Mouse (Mus musculus): ENCODE measurements at regions not wholly inside any gene's neighbourhood (a gene's known extent, or its start where the extent isn't known, plus 50 kb on each side); places are given as distances from the start of the nearest gene placed in this dataset.

- WGBS, result 81% methylated on average over 7 of the region's 7 CpGs
- TF ChIP-seq CTCF (IDR thresholded peaks at IDR 0.05; ENCODE audit: control insufficient read depth, insufficient read depth, low read length) (no peak), POLR2A (IDR thresholded peaks at IDR 0.05; ENCODE audit: borderline replicate concordance, control insufficient read depth, low read depth, low read length) (no peak)
- Histone ChIP-seq H3K4me1 (ENCODE audit: control insufficient read depth, insufficient read depth, low read length) (no peaks in the 10 kb centered on the region), H3K4me3 (replicated peaks; ENCODE audit: control insufficient read depth, low read depth, low read length) (no peak overlapping the region), H3K27ac (ENCODE audit: control insufficient read depth, insufficient read depth, low read depth, low read length, poor library complexity) (no peak overlapping the region)
These were observed 1614.4 kb upstream of the Gm6569 start for GRCm38 (mm10) chr15:72219985-72220384.

- no peaks in the 10 kb centered on the region for H3K4me1 ChIP-seq (ENCODE audit: control insufficient read depth, insufficient read depth, low read length)
- H3K4me3 ChIP-seq (replicated peaks; ENCODE audit: control insufficient read depth, low read depth, low read length), result no peak overlapping the region
- no peak for TF ChIP-seq POLR2A (IDR thresholded peaks at IDR 0.05; ENCODE audit: borderline replicate concordance, control insufficient read depth, low read depth, low read length)
- TF ChIP-seq CTCF (IDR thresholded peaks at IDR 0.05; ENCODE audit: control insufficient read depth, insufficient read depth, low read length), result no peak
- 74% methylated on average over 6 of the region's 6 CpGs for WGBS
- H3K27ac ChIP-seq (ENCODE audit: control insufficient read depth, insufficient read depth, low read depth, low read length, poor library complexity), result no peak overlapping the region
These were observed 1613.6 kb upstream of the Gm6569 start for GRCm38 (mm10) chr15:72220786-72221185.

- Histone ChIP-seq H3K4me3 (replicated peaks; ENCODE audit: control insufficient read depth, low read depth, low read length) (no peak overlapping the region), H3K4me1 (ENCODE audit: control insufficient read depth, insufficient read depth, low read length) (no peaks in the 10 kb centered on the region), H3K27ac (ENCODE audit: control insufficient read depth, insufficient read depth, low read depth, low read length, poor library complexity) (no peak overlapping the region)
- TF ChIP-seq POLR2A (IDR thresholded peaks at IDR 0.05; ENCODE audit: borderline replicate concordance, control insufficient read depth, low read depth, low read length) (no peak), CTCF (IDR thresholded peaks at IDR 0.05; ENCODE audit: control insufficient read depth, insufficient read depth, low read length) (no peak)
- WGBS, result 34% methylated on average over 2 of the region's 2 CpGs
These were observed 1602.0 kb upstream of the Gm6569 start for GRCm38 (mm10) chr15:72232355-72232754.

- no peak for TF ChIP-seq CTCF (IDR thresholded peaks at IDR 0.05; ENCODE audit: control insufficient read depth, insufficient read depth, low read length)
- no peak for TF ChIP-seq POLR2A (IDR thresholded peaks at IDR 0.05; ENCODE audit: borderline replicate concordance, control insufficient read depth, low read depth, low read length)
- Histone ChIP-seq H3K4me1 (ENCODE audit: control insufficient read depth, insufficient read depth, low read length) (no peaks in the 10 kb centered on the region), H3K4me3 (replicated peaks; ENCODE audit: control insufficient read depth, low read depth, low read length) (no peak overlapping the region), H3K27ac (ENCODE audit: control insufficient read depth, insufficient read depth, low read depth, low read length, poor library complexity) (no peak overlapping the region)
- WGBS, result 63% methylated on average over 3 of the region's 3 CpGs
These were observed 1569.7 kb upstream of the Gm6569 start for GRCm38 (mm10) chr15:72264619-72265018.

GRCm38 (mm10) chr15:72283846-72284245, 1550.5 kb upstream of the Gm6569 start:
- Histone ChIP-seq H3K27ac (ENCODE audit: control insufficient read depth, insufficient read depth, low read depth, low read length, poor library complexity) (no peak overlapping the region), H3K4me1 (ENCODE audit: control insufficient read depth, insufficient read depth, low read length) (no peaks in the 10 kb centered on the region), H3K4me3 (replicated peaks; ENCODE audit: control insufficient read depth, low read depth, low read length) (no peak overlapping the region)
- 32% methylated on average over 1 of the region's 1 CpGs for WGBS
- TF ChIP-seq POLR2A (IDR thresholded peaks at IDR 0.05; ENCODE audit: borderline replicate concordance, control insufficient read depth, low read depth, low read length), result no peak
- TF ChIP-seq CTCF (IDR thresholded peaks at IDR 0.05; ENCODE audit: control insufficient read depth, insufficient read depth, low read length), result no peak

GRCm38 (mm10) chr15:72296648-72297047, 1537.7 kb upstream of the Gm6569 start:
- WGBS, result 84% methylated on average over 2 of the region's 2 CpGs
- Histone ChIP-seq H3K4me3 (replicated peaks; ENCODE audit: control insufficient read depth, low read depth, low read length) (no peak overlapping the region), H3K27ac (ENCODE audit: control insufficient read depth, insufficient read depth, low read depth, low read length, poor library complexity) (no peak overlapping the region), H3K4me1 (ENCODE audit: control insufficient read depth, insufficient read depth, low read length) (no peaks in the 10 kb centered on the region)
- TF ChIP-seq POLR2A (IDR thresholded peaks at IDR 0.05; ENCODE audit: borderline replicate concordance, control insufficient read depth, low read depth, low read length), result no peak
- no peak for TF ChIP-seq CTCF (IDR thresholded peaks at IDR 0.05; ENCODE audit: control insufficient read depth, insufficient read depth, low read length)

GRCm38 (mm10) chr15:72312417-72312816, 1521.9 kb upstream of the Gm6569 start:
- 65% methylated on average over 5 of the region's 5 CpGs for WGBS
- H3K4me1 ChIP-seq (ENCODE audit: control insufficient read depth, insufficient read depth, low read length), result no peaks in the 10 kb centered on the region
- H3K27ac ChIP-seq (ENCODE audit: control insufficient read depth, insufficient read depth, low read depth, low read length, poor library complexity), result no peak overlapping the region
- H3K4me3 ChIP-seq (replicated peaks; ENCODE audit: control insufficient read depth, low read depth, low read length), result no peak overlapping the region
- no peak for TF ChIP-seq CTCF (IDR thresholded peaks at IDR 0.05; ENCODE audit: control insufficient read depth, insufficient read depth, low read length)
- no peak for TF ChIP-seq POLR2A (IDR thresholded peaks at IDR 0.05; ENCODE audit: borderline replicate concordance, control insufficient read depth, low read depth, low read length)

- 81% methylated on average over 5 of the region's 5 CpGs for WGBS
- Histone ChIP-seq H3K4me1 (ENCODE audit: control insufficient read depth, insufficient read depth, low read length) (no peaks in the 10 kb centered on the region), H3K4me3 (replicated peaks; ENCODE audit: control insufficient read depth, low read depth, low read length) (no peak overlapping the region), H3K27ac (ENCODE audit: control insufficient read depth, insufficient read depth, low read depth, low read length, poor library complexity) (no peak overlapping the region)
- TF ChIP-seq POLR2A (IDR thresholded peaks at IDR 0.05; ENCODE audit: borderline replicate concordance, control insufficient read depth, low read depth, low read length) (no peak), CTCF (IDR thresholded peaks at IDR 0.05; ENCODE audit: control insufficient read depth, insufficient read depth, low read length) (no peak)
These were observed 1512.8 kb upstream of the Gm6569 start for GRCm38 (mm10) chr15:72321528-72321927.

GRCm38 (mm10) chr15:72322127-72322526, 1512.2 kb upstream of the Gm6569 start:
- H3K27ac ChIP-seq (ENCODE audit: control insufficient read depth, insufficient read depth, low read depth, low read length, poor library complexity), result no peak overlapping the region
- no peak for TF ChIP-seq POLR2A (IDR thresholded peaks at IDR 0.05; ENCODE audit: borderline replicate concordance, control insufficient read depth, low read depth, low read length)
- TF ChIP-seq CTCF (IDR thresholded peaks at IDR 0.05; ENCODE audit: control insufficient read depth, insufficient read depth, low read length), result no peak
- H3K4me1 ChIP-seq (ENCODE audit: control insufficient read depth, insufficient read depth, low read length), result no peaks in the 10 kb centered on the region
- H3K4me3 ChIP-seq (replicated peaks; ENCODE audit: control insufficient read depth, low read depth, low read length), result no peak overlapping the region
- 81% methylated on average over 3 of the region's 3 CpGs for WGBS

Measured in bone marrow, adult 2 months (tissue).